Comparison of ENCODE assay signal across 8 mouse cellular contexts in genomic region chr16:34095093-34095465, GRCm38 (mm10).
DNase-seq lines count a peak whose midpoint lies in the region; ATAC-seq and TF ChIP-seq lines count a peak whose summit lies in the region.

No protein-coding gene starts in this region.

- 3% methylated on average over 3 of the region's 3 CpGs for WGBS in liver, adult 2 months
- 4% methylated on average over 3 of the region's 3 CpGs for WGBS in intestine, embryonic 14.5 days

- no peaks in the 10 kb centered on the region for H3K27me3 ChIP-seq in liver, adult 2 months (ENCODE audit: control insufficient read depth, insufficient read depth, low read length)
- H3K27me3 ChIP-seq in intestine, embryonic 14.5 days (replicated peaks; ENCODE audit: control insufficient read depth, insufficient read depth, low read length): no peaks in the 10 kb centered on the region
- H3K27me3 ChIP-seq in myocyte (ENCODE audit: control insufficient read depth, insufficient read depth, insufficient read length): no peaks in the 10 kb centered on the region

- H3K36me3 ChIP-seq in liver, adult 2 months (ENCODE audit: control insufficient read depth, insufficient read depth, low read length): no peaks in the 10 kb centered on the region
- H3K36me3 ChIP-seq in intestine, embryonic 14.5 days (ENCODE audit: control insufficient read depth, insufficient read depth, low read length): no peaks in the 10 kb centered on the region
- H3K36me3 ChIP-seq in myocyte (ENCODE audit: control insufficient read depth, insufficient read depth): no peaks in the 10 kb centered on the region

- H3K9me3 ChIP-seq in intestine, embryonic 14.5 days (ENCODE audit: control insufficient read depth, low read length): no peaks in the 10 kb centered on the region

- H3K79me2 ChIP-seq in liver, adult 2 months (ENCODE audit: control insufficient read depth, insufficient read depth, low read length): peaks cover 15% of the 10 kb centered on the region; the same call in 1 of the 2 replicates
- no peaks in the 10 kb centered on the region for H3K79me2 ChIP-seq in myocyte (ENCODE audit: control insufficient read depth, insufficient read depth)

- peaks cover 11% of the 10 kb centered on the region for H3K4me1 ChIP-seq in liver, adult 2 months (ENCODE audit: control insufficient read depth, insufficient read depth, low read length)
- H3K4me1 ChIP-seq in embryonic fibroblast, embryonic 13.5 days (ENCODE audit: control insufficient read depth, insufficient read depth, low read length): 0 out of 2 replicates have a peak, but pooled peaks cover 3% of the 10 kb centered on the region
- peaks cover 13% of the 10 kb centered on the region for H3K4me1 ChIP-seq in intestine, embryonic 14.5 days (replicated peaks; ENCODE audit: control insufficient read depth, insufficient read depth, low read length)

- H3K4me2 ChIP-seq in intestine, embryonic 14.5 days (ENCODE audit: low read length): peak overlapping the region; percentile 68
- peak overlapping the region; percentile 58 for H3K4me2 ChIP-seq in myocyte (ENCODE audit: low read depth)

- H3K9ac ChIP-seq in liver, adult 2 months (ENCODE audit: low read depth, low read length): peak overlapping the region; percentile 91
- H3K9ac ChIP-seq in intestine, embryonic 14.5 days (ENCODE audit: low read length): peak overlapping the region; percentile 58

- peak; percentile 28 for DNase-seq in liver, adult 2 months (ENCODE audit: extremely low read depth, low read depth, low spot score)
- no peak for DNase-seq in liver
- no peak for DNase-seq in intestine, embryonic 14.5 days (ENCODE audit: low spot score)
- no peak for DNase-seq in frontal cortex, adult 2 months (ENCODE audit: extremely low spot score in 1 of 2, low spot score in 1 of 2)
- DNase-seq in adrenal gland, postnatal 4 days (ENCODE audit: low spot score in 2 of 2): no peak
- no peak for DNase-seq in testis, postnatal 14 days (ENCODE audit: low spot score)

- 0 out of 2 replicates have a peak, but pooled peaks have one; percentile 32 for ATAC-seq in intestine, embryonic 14.5 days (replicated peaks; ENCODE audit: low FRiP score, low TSS enrichment, low read depth)

- no peak overlapping the region for H3ac ChIP-seq in myocyte (ENCODE audit: control insufficient read depth, insufficient read length)

- no peak overlapping the region for H3K27ac ChIP-seq in liver, adult 2 months (replicated peaks; ENCODE audit: insufficient read depth, low read depth, low read length)
- H3K27ac ChIP-seq in embryonic fibroblast, embryonic 13.5 days (ENCODE audit: insufficient read depth, low read length): no peak overlapping the region
- peak overlapping the region; percentile 64; the same call in 1 of the 2 replicates for H3K27ac ChIP-seq in intestine, embryonic 14.5 days (ENCODE audit: low read depth)

- peak overlapping the region; percentile 85 for H3K4me3 ChIP-seq in liver, adult 2 months (ENCODE audit: insufficient read depth, low read depth, low read length)
- peak overlapping the region; percentile 46 for H3K4me3 ChIP-seq in embryonic fibroblast, embryonic 13.5 days (ENCODE audit: insufficient read depth, low read length)
- peak overlapping the region; percentile 45 for H3K4me3 ChIP-seq in intestine, embryonic 14.5 days (ENCODE audit: low read depth, low read length)
- H3K4me3 ChIP-seq in myocyte: no peak overlapping the region

- TF ChIP-seq CTCF in liver, adult 2 months (IDR thresholded peaks at IDR 0.05; ENCODE audit: low read depth, low read length): no peak
- TF ChIP-seq CTCF in embryonic fibroblast, embryonic 13.5 days (IDR thresholded peaks at IDR 0.05; ENCODE audit: borderline replicate concordance, insufficient read depth, low read length): no peak

- TF ChIP-seq POLR2A in liver, adult 2 months (IDR thresholded peaks at IDR 0.05; ENCODE audit: extremely low read depth, insufficient read depth, low read length): no peak
- TF ChIP-seq POLR2A in embryonic fibroblast, embryonic 13.5 days (IDR thresholded peaks at IDR 0.05; ENCODE audit: low read depth, low read length): no peak
- no peak for TF ChIP-seq POLR2A in myocyte (IDR thresholded peaks at IDR 0.05; ENCODE audit: insufficient read length, low read depth)

TF ChIP-seq in myocyte, 11 proteins besides CTCF, POLR2A, EP300 and RAD21:
- TF ChIP-seq CEBPB (IDR thresholded peaks at IDR 0.05; ENCODE audit: insufficient read depth, poor library complexity, severe bottlenecking) (no peak), POLR2AphosphoS2 (IDR thresholded peaks at IDR 0.05; ENCODE audit: insufficient read length, low read depth) (no peak), REST (IDR thresholded peaks at IDR 0.05; ENCODE audit: insufficient read depth, insufficient read length) (no peak), MAX (IDR thresholded peaks at IDR 0.05; ENCODE audit: low read depth) (no peak), MYOD1 (IDR thresholded peaks at IDR 0.05; ENCODE audit: control insufficient read depth in 1 of 3, insufficient read length in 2 of 3, low read depth in 2 of 3) (no peak), E2F4 (IDR thresholded peaks at IDR 0.05; ENCODE audit: insufficient read depth) (no peak), TCF12 (IDR thresholded peaks at IDR 0.05; ENCODE audit: insufficient read depth, poor library complexity, severe bottlenecking) (no peak), MYOG (IDR thresholded peaks at IDR 0.05; ENCODE audit: control insufficient read depth in 1 of 3, insufficient read depth in 1 of 3, insufficient read length in 2 of 3, low read depth in 2 of 3) (no peak), SRF (IDR thresholded peaks at IDR 0.05; ENCODE audit: control insufficient read depth, insufficient read length, low read depth) (no peak), TCF3 (IDR thresholded peaks at IDR 0.05; ENCODE audit: insufficient read length, low read depth) (no peak), USF1 (IDR thresholded peaks at IDR 0.05; ENCODE audit: low read depth) (no peak)
